Mouse (Mus musculus): ENCODE results near the gene Chd2. TPM values are rescaled to one million over a fixed set of nuclear protein-coding genes. Genes with fewer than 3 reads are reported as not detected.
A peak's percentile ranks its signal among the peaks of the same experiment; 100 is the strongest.

The Chd2 gene
- total and polyA plus RNA-seq, 2 experiments: 20.1 to 40.0 TPM

GRCm38 (mm10) chr7:73392359-73392758, 149.3 kb downstream of the Chd2 start:
- no peak for DNase-seq (ENCODE audit: extremely low read depth, low read depth, low spot score)
- no peaks in the 10 kb centered on the region for H3K79me2 ChIP-seq (ENCODE audit: control insufficient read depth, insufficient read depth, low read length)
- H3K4me1 ChIP-seq (ENCODE audit: control insufficient read depth, insufficient read depth, low read length): 0 out of 2 replicates have a peak, but pooled peaks cover 2% of the 10 kb centered on the region
- H3K4me3 ChIP-seq (ENCODE audit: insufficient read depth, low read depth, low read length): no peak overlapping the region
- TF ChIP-seq POLR2A (IDR thresholded peaks at IDR 0.05; ENCODE audit: extremely low read depth, insufficient read depth, low read length): no peak
- no peak for TF ChIP-seq CTCF (IDR thresholded peaks at IDR 0.05; ENCODE audit: low read depth, low read length)
- 14% methylated on average over 9 of the region's 9 CpGs for WGBS
- no peak overlapping the region for H3K27ac ChIP-seq (replicated peaks; ENCODE audit: insufficient read depth, low read depth, low read length)
- no peak overlapping the region for H3K9ac ChIP-seq (ENCODE audit: low read depth, low read length)
- H3K36me3 ChIP-seq (ENCODE audit: control insufficient read depth, insufficient read depth, low read length): no peaks in the 10 kb centered on the region
- H3K27me3 ChIP-seq (ENCODE audit: control insufficient read depth, insufficient read depth, low read length): peaks cover 19% of the 10 kb centered on the region; the same call in 1 of the 2 replicates

- H3K27ac ChIP-seq (replicated peaks; ENCODE audit: insufficient read depth, low read depth, low read length): no peak overlapping the region
- H3K27me3 ChIP-seq (ENCODE audit: control insufficient read depth, insufficient read depth, low read length): peaks cover 19% of the 10 kb centered on the region; the same call in 1 of the 2 replicates
- H3K79me2 ChIP-seq (ENCODE audit: control insufficient read depth, insufficient read depth, low read length): no peaks in the 10 kb centered on the region
- under 1% methylated on average over 39 of the region's 39 CpGs for WGBS
- peak overlapping the region; percentile 62 for H3K4me3 ChIP-seq (ENCODE audit: insufficient read depth, low read depth, low read length)
- H3K9ac ChIP-seq (ENCODE audit: low read depth, low read length): peak overlapping the region; percentile 49
- TF ChIP-seq CTCF (IDR thresholded peaks at IDR 0.05; ENCODE audit: low read depth, low read length): no peak
- H3K4me1 ChIP-seq (ENCODE audit: control insufficient read depth, insufficient read depth, low read length): 0 out of 2 replicates have a peak, but pooled peaks cover 2% of the 10 kb centered on the region
- no peak for DNase-seq (ENCODE audit: extremely low read depth, low read depth, low spot score)
- no peaks in the 10 kb centered on the region for H3K36me3 ChIP-seq (ENCODE audit: control insufficient read depth, insufficient read depth, low read length)
Observed at GRCm38 (mm10) chr7:73391518-73392321, 149.9 kb downstream of the Chd2 start.

GRCm38 (mm10) chr7:73391002-73391517, 150.6 kb downstream of the Chd2 start:
- Histone ChIP-seq H3K36me3 (ENCODE audit: control insufficient read depth, insufficient read depth, low read length) (no peaks in the 10 kb centered on the region), H3K79me2 (ENCODE audit: control insufficient read depth, insufficient read depth, low read length) (no peaks in the 10 kb centered on the region), H3K4me1 (ENCODE audit: control insufficient read depth, insufficient read depth, low read length) (0 out of 2 replicates have a peak, but pooled peaks cover 2% of the 10 kb centered on the region), H3K4me3 (ENCODE audit: insufficient read depth, low read depth, low read length) (peak overlapping the region; percentile 62), H3K27me3 (ENCODE audit: control insufficient read depth, insufficient read depth, low read length) (peaks cover 15% of the 10 kb centered on the region; the same call in 1 of the 2 replicates), H3K9ac (ENCODE audit: low read depth, low read length) (peak overlapping the region; percentile 49), H3K27ac (replicated peaks; ENCODE audit: insufficient read depth, low read depth, low read length) (no peak overlapping the region)
- DNase-seq (ENCODE audit: extremely low read depth, low read depth, low spot score): peak; percentile 17
- under 1% methylated on average over 37 of the region's 42 CpGs for WGBS
- TF ChIP-seq CTCF (IDR thresholded peaks at IDR 0.05; ENCODE audit: low read depth, low read length) (no peak), POLR2A (IDR thresholded peaks at IDR 0.05; ENCODE audit: extremely low read depth, insufficient read depth, low read length) (no peak)

- H3K27me3 ChIP-seq (ENCODE audit: control insufficient read depth, insufficient read depth, low read length): peaks cover 15% of the 10 kb centered on the region; the same call in 1 of the 2 replicates
- no peak overlapping the region for H3K9ac ChIP-seq (ENCODE audit: low read depth, low read length)
- H3K27ac ChIP-seq (replicated peaks; ENCODE audit: insufficient read depth, low read depth, low read length): no peak overlapping the region
- no peaks in the 10 kb centered on the region for H3K79me2 ChIP-seq (ENCODE audit: control insufficient read depth, insufficient read depth, low read length)
- no peak for DNase-seq (ENCODE audit: extremely low read depth, low read depth, low spot score)
- TF ChIP-seq CTCF (IDR thresholded peaks at IDR 0.05; ENCODE audit: low read depth, low read length) (no peak), POLR2A (IDR thresholded peaks at IDR 0.05; ENCODE audit: extremely low read depth, insufficient read depth, low read length) (no peak)
- 15% methylated on average over 18 of the region's 18 CpGs for WGBS
- H3K36me3 ChIP-seq (ENCODE audit: control insufficient read depth, insufficient read depth, low read length): no peaks in the 10 kb centered on the region
- H3K4me1 ChIP-seq (ENCODE audit: control insufficient read depth, insufficient read depth, low read length): 0 out of 2 replicates have a peak, but pooled peaks cover 2% of the 10 kb centered on the region
- no peak overlapping the region for H3K4me3 ChIP-seq (ENCODE audit: insufficient read depth, low read depth, low read length)
Observed at GRCm38 (mm10) chr7:73390426-73391001, 151.1 kb downstream of the Chd2 start.

- Histone ChIP-seq H3K9ac (ENCODE audit: low read depth, low read length) (no peak overlapping the region), H3K36me3 (ENCODE audit: control insufficient read depth, insufficient read depth, low read length) (no peaks in the 10 kb centered on the region), H3K4me3 (ENCODE audit: insufficient read depth, low read depth, low read length) (no peak overlapping the region), H3K27me3 (ENCODE audit: control insufficient read depth, insufficient read depth, low read length) (peaks cover 15% of the 10 kb centered on the region; the same call in 1 of the 2 replicates), H3K27ac (replicated peaks; ENCODE audit: insufficient read depth, low read depth, low read length) (no peak overlapping the region), H3K4me1 (ENCODE audit: control insufficient read depth, insufficient read depth, low read length) (0 out of 2 replicates have a peak, but pooled peaks cover 2% of the 10 kb centered on the region), H3K79me2 (ENCODE audit: control insufficient read depth, insufficient read depth, low read length) (no peaks in the 10 kb centered on the region)
- WGBS: 5% methylated on average over 15 of the region's 15 CpGs
- no peak for TF ChIP-seq POLR2A (IDR thresholded peaks at IDR 0.05; ENCODE audit: extremely low read depth, insufficient read depth, low read length)
- TF ChIP-seq CTCF (IDR thresholded peaks at IDR 0.05; ENCODE audit: low read depth, low read length): no peak
- no peak for DNase-seq (ENCODE audit: extremely low read depth, low read depth, low spot score)
Observed at GRCm38 (mm10) chr7:73389871-73390294, 151.7 kb downstream of the Chd2 start.

All from liver, adult 2 months (tissue).